In genomic region chr4:140944961-140945442, GRCm38 (mm10) we compare ENCODE assay signal across 12 mouse cellular contexts. TPM values are rescaled to one million over a fixed set of nuclear protein-coding genes. Genes with fewer than 3 reads are reported as not detected.
DNase-seq lines count a peak whose midpoint lies in the region; ATAC-seq and TF ChIP-seq lines count a peak whose summit lies in the region.
"Had no signal": no experiment of that assay in that cellular context is flagged by ENCODE, and none has a peak within 500 bp of the region (broad histone marks: within the 10 kb centered on the region; RNA-seq: fewer than 3 reads in every experiment).

No protein-coding gene starts in this region.

- H3K9ac ChIP-seq in liver, embryonic 12.5 days, result no peak overlapping the region
- H3K9ac ChIP-seq in midbrain, embryonic 15.5 days, result no peak overlapping the region
- H3K9ac ChIP-seq: embryonic facial prominence, embryonic 15.5 days had no signal

- TF ChIP-seq CTCF in spleen, adult 2 months (IDR thresholded peaks at IDR 0.05; ENCODE audit: extremely low read depth, insufficient read depth, insufficient read length, insufficient replicate concordance), result no peak

- peak; percentile 40 for DNase-seq in gastrocnemius, postnatal 25 days
- no peak for DNase-seq in gastrocnemius, adult 8-10 months (ENCODE audit: low spot score in 2 of 2)
- DNase-seq in CD4-positive helper T cell, adult 2 months (ENCODE audit: low read depth, low spot score), result peak; percentile 87
- DNase-seq in spleen, adult 2 months (ENCODE audit: low read depth in 1 of 2, low spot score in 2 of 2), result peak; percentile 67 to 68
- DNase-seq in urinary bladder, adult 18-20 months (ENCODE audit: low spot score in 2 of 2), result no peak
- no peak for DNase-seq in yolk sac, embryonic 10.5 days (ENCODE audit: low spot score)
- DNase-seq: adrenal gland, postnatal 36 days; heart, postnatal 10 days; kidney, adult 9 months had no signal

- H3K27ac ChIP-seq in liver, embryonic 12.5 days, result no peak overlapping the region
- peak overlapping the region; percentile 96 for H3K27ac ChIP-seq in spleen, adult 2 months (ENCODE audit: insufficient read depth, low read length)
- no peak overlapping the region for H3K27ac ChIP-seq in midbrain, embryonic 15.5 days
- H3K27ac ChIP-seq: embryonic facial prominence, embryonic 15.5 days had no signal

- H3K4me2 ChIP-seq in liver, embryonic 12.5 days, result no peak overlapping the region
- H3K4me2 ChIP-seq in midbrain, embryonic 15.5 days, result no peak overlapping the region
- H3K4me2 ChIP-seq: embryonic facial prominence, embryonic 15.5 days had no signal

- H3K27me3 ChIP-seq in liver, embryonic 12.5 days (replicated peaks), result no peaks in the 10 kb centered on the region
- no peaks in the 10 kb centered on the region for H3K27me3 ChIP-seq in spleen, adult 2 months (ENCODE audit: control insufficient read depth, insufficient read depth, low read length)
- no peaks in the 10 kb centered on the region for H3K27me3 ChIP-seq in midbrain, embryonic 15.5 days (replicated peaks)
- H3K27me3 ChIP-seq: embryonic facial prominence, embryonic 15.5 days had no signal

- 27% methylated on average over 5 of the region's 5 CpGs for WGBS in liver, embryonic 12.5 days (ENCODE audit: insufficient replicate concordance)
- 7% methylated on average over 5 of the region's 5 CpGs for WGBS in spleen, adult 2 months
- WGBS in midbrain, embryonic 15.5 days, result 77% methylated on average over 5 of the region's 5 CpGs

- no peaks in the 10 kb centered on the region for H3K36me3 ChIP-seq in liver, embryonic 12.5 days
- H3K36me3 ChIP-seq in spleen, adult 2 months (ENCODE audit: control insufficient read depth, insufficient read depth, low read length), result no peaks in the 10 kb centered on the region
- no peaks in the 10 kb centered on the region for H3K36me3 ChIP-seq in midbrain, embryonic 15.5 days (replicated peaks)
- H3K36me3 ChIP-seq: embryonic facial prominence, embryonic 15.5 days had no signal

- H3K4me1 ChIP-seq in liver, embryonic 12.5 days, result peaks cover 5% of the 10 kb centered on the region; the same call in 1 of the 2 replicates
- peaks cover 45% of the 10 kb centered on the region; the same call in 1 of the 2 replicates for H3K4me1 ChIP-seq in spleen, adult 2 months (ENCODE audit: control insufficient read depth, insufficient read depth, insufficient read length)
- H3K4me1 ChIP-seq in midbrain, embryonic 15.5 days, result no peaks in the 10 kb centered on the region
- H3K4me1 ChIP-seq: embryonic facial prominence, embryonic 15.5 days had no signal

- ATAC-seq in liver, embryonic 12.5 days, result 0 out of 2 replicates have a peak, but pooled peaks have one; percentile 40
- no peak for ATAC-seq in midbrain, embryonic 15.5 days (replicated peaks)

- no peak; the same call in 1 of the 2 replicates for TF ChIP-seq POLR2A in spleen, adult 2 months (IDR thresholded peaks at IDR 0.05; ENCODE audit: low read depth, low read length)

- H3K9me3 ChIP-seq in liver, embryonic 12.5 days (replicated peaks), result 0 out of 2 replicates have a peak, but pooled peaks cover 3% of the 10 kb centered on the region
- no peaks in the 10 kb centered on the region for H3K9me3 ChIP-seq in midbrain, embryonic 15.5 days
- H3K9me3 ChIP-seq: embryonic facial prominence, embryonic 15.5 days had no signal

- no peak overlapping the region for H3K4me3 ChIP-seq in liver, embryonic 12.5 days
- H3K4me3 ChIP-seq in spleen, adult 2 months (ENCODE audit: extremely low read depth, insufficient read depth, insufficient read length), result peak overlapping the region; percentile 7; the same call in 1 of the 2 replicates
- H3K4me3 ChIP-seq in midbrain, embryonic 15.5 days, result no peak overlapping the region
- H3K4me3 ChIP-seq: embryonic facial prominence, embryonic 15.5 days had no signal

RNA-seq across cellular contexts. Expression of gene Sdhb, which starts 16.0 kb away (rescaled TPM):
- 100 to 1,000 TPM; 613 to 621 TPM for total RNA-seq in gastrocnemius, postnatal 25 days (2021)
- total RNA-seq in gastrocnemius, adult 8-10 months (2022), result 100 to 1,000 TPM; 520 to 588 (median 538) TPM
- polyA plus RNA-seq in liver, embryonic 12.5 days (2016; fragmentation: Nextera tagmentation; extraction: Ambion mirVana), result 241 and 248 TPM in 2 replicates
- polyA plus RNA-seq in spleen, adult 2 months (2012; rRNA removed), result 66.0 and 79.2 TPM in 2 replicates
- polyA plus RNA-seq in midbrain, embryonic 15.5 days (2015; fragmentation: Nextera tagmentation; extraction: Ambion mirVana), result 442 and 447 TPM in 2 replicates

RNA-seq across cellular contexts. Expression of gene Padi2, which starts 38.9 kb away (rescaled TPM):
- 100 to 1,000 TPM; 148 to 165 TPM for total RNA-seq in gastrocnemius, postnatal 25 days (2021)
- 100 to 1,000 TPM in 2 of 4 experiments, 10 to 100 TPM in 2; 91.7 to 147 (median 109) TPM for total RNA-seq in gastrocnemius, adult 8-10 months (2022)
- polyA plus RNA-seq in liver, embryonic 12.5 days (2016; fragmentation: Nextera tagmentation; extraction: Ambion mirVana), result 2.5 and 3.7 TPM in 2 replicates
- polyA plus RNA-seq in spleen, adult 2 months (2012; rRNA removed), result 10.7 and 12.0 TPM in 2 replicates
- 1.2 and 1.4 TPM in 2 replicates for polyA plus RNA-seq in midbrain, embryonic 15.5 days (2015; fragmentation: Nextera tagmentation; extraction: Ambion mirVana)

RNA-seq across cellular contexts. Expression of gene Atp13a2, which starts 41.7 kb away (rescaled TPM):
- total RNA-seq in gastrocnemius, postnatal 25 days (2021), result 10 to 100 TPM; 16.4 to 18.2 TPM
- total RNA-seq in gastrocnemius, adult 8-10 months (2022), result 10 to 100 TPM; 17.2 to 22.5 (median 18.4) TPM
- 30.8 and 31.4 TPM in 2 replicates for polyA plus RNA-seq in liver, embryonic 12.5 days (2016; fragmentation: Nextera tagmentation; extraction: Ambion mirVana)
- 275 and 360 TPM in 2 replicates for polyA plus RNA-seq in spleen, adult 2 months (2012; rRNA removed)
- 189 and 193 TPM in 2 replicates for polyA plus RNA-seq in midbrain, embryonic 15.5 days (2015; fragmentation: Nextera tagmentation; extraction: Ambion mirVana)

Comparison
In these comparisons a context has a peak if more than half of its experiments do, and no peak if none do; other contexts are left out.
1. DNase-seq: peak in gastrocnemius, postnatal 25 days (single experiment), CD4-positive helper T cell, adult 2 months (single experiment) and spleen, adult 2 months (2 of 2); none in gastrocnemius, adult 8-10 months (0 of 2), urinary bladder, adult 18-20 months (0 of 2) and yolk sac, embryonic 10.5 days (single experiment).